Mouse (Mus musculus): Measurements from ENCODE around the gene Fam213a. TPM values are rescaled to one million over a fixed set of nuclear protein-coding genes. Genes with fewer than 3 reads are reported as not detected.
A peak's percentile ranks its signal among the peaks of the same experiment; 100 is the strongest.

The Fam213a gene
- polyA plus RNA-seq, 1 experiment from 2014 or later = 59.2 TPM

DNA sequence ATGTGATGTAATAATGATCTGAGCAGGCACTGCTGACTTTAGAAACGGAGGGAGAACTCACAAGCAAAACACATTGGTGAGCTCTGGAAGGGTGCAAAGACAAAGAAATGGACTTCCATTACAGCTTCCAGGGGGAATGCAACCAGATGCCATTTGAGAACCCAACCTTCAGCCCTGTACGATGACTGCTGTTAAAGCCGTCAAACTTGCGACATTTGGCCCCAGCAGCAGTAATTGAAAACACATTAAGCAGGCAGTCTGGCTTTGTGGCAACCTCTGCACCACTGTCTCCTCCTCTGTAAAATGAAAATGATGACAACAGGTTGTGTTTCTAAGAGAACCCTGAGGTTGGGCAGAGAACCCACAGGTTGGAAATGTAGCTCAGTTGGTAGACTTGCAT lies 12.8 kb downstream of the Fam213a start:
- Histone ChIP-seq H3K36me3 (peaks cover 31% of the 10 kb centered on the region), H3K9ac (no peak overlapping the region), H3K27me3 (replicated peaks) (no peaks in the 10 kb centered on the region), H3K9me3 (no peaks in the 10 kb centered on the region), H3K4me3 (no peak overlapping the region), H3K4me1 (peaks cover 12% of the 10 kb centered on the region), H3K27ac (no peak overlapping the region), H3K4me2 (replicated peaks) (no peak overlapping the region)
- no peak for ATAC-seq (ENCODE audit: low FRiP score, low read depth)
- WGBS = 75% methylated on average over 4 of the region's 4 CpGs

GRCm38 (mm10) chr14:40999904-41000645 lies 13.5 kb downstream of the Fam213a start:
- H3K4me1 ChIP-seq = peaks cover 12% of the 10 kb centered on the region
- no peak overlapping the region for H3K27ac ChIP-seq
- peaks cover 31% of the 10 kb centered on the region for H3K36me3 ChIP-seq
- H3K4me3 ChIP-seq = no peak overlapping the region
- H3K9me3 ChIP-seq = no peaks in the 10 kb centered on the region
- no peak overlapping the region for H3K4me2 ChIP-seq (replicated peaks)
- 79% methylated on average over 7 of the region's 7 CpGs for WGBS
- no peak overlapping the region for H3K9ac ChIP-seq
- H3K27me3 ChIP-seq (replicated peaks) = no peaks in the 10 kb centered on the region
- no peak for ATAC-seq (ENCODE audit: low FRiP score, low read depth)

DNA sequence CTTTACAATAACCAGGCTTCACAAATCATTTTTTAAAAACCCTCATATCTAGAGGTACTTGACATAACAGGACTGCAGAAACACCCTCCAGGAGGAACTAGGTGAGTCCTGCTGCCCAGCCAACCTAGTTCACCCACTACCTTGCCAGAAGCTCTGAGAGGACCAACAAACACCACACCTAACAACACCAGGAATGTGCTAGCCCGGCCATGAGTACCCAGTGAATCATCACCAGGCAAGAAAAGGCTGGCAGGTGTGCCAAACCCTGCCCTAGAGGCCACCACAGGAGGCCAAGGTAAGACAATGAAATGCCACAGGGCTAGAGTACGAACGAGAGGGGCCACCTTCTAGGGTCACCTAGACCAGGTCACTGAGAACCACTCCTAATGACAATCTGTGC lies 17.4 kb downstream of the Fam213a start:
- Histone ChIP-seq H3K27me3 (replicated peaks) (no peaks in the 10 kb centered on the region), H3K27ac (no peak overlapping the region), H3K9ac (no peak overlapping the region), H3K4me1 (no peaks in the 10 kb centered on the region), H3K36me3 (peaks cover 24% of the 10 kb centered on the region), H3K9me3 (no peaks in the 10 kb centered on the region), H3K4me3 (no peak overlapping the region), H3K4me2 (replicated peaks) (no peak overlapping the region)
- no peak for ATAC-seq (ENCODE audit: low FRiP score, low read depth)
- 81% methylated on average over 3 of the region's 3 CpGs for WGBS

DNA sequence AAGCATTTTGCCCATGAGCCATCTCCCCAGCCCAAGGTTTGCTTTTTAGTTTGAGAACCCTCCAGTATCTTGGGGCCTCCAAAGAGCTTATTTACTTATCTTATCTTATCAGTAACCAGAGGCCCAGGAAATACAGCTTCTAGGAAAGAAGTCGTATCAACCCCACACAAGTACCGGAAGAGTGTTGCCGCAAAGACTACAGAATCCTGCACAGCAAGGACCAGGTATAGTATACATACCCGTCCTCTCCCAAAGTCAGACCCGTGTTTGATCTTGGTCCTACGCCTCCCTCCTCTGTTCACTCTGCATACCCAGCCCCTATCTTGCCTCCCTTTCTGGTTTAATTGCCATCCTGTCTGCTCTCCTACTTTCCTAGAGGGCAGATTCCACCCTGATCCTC lies 21.1 kb downstream of the Fam213a start:
- H3K9ac ChIP-seq = no peak overlapping the region
- no peak overlapping the region for H3K4me2 ChIP-seq (replicated peaks)
- no peaks in the 10 kb centered on the region for H3K4me1 ChIP-seq
- no peaks in the 10 kb centered on the region for H3K9me3 ChIP-seq
- 94% methylated on average over 6 of the region's 6 CpGs for WGBS
- H3K27me3 ChIP-seq (replicated peaks) = no peaks in the 10 kb centered on the region
- ATAC-seq (ENCODE audit: low FRiP score, low read depth) = no peak
- H3K4me3 ChIP-seq = no peak overlapping the region
- peaks cover 7% of the 10 kb centered on the region for H3K36me3 ChIP-seq
- H3K27ac ChIP-seq = no peak overlapping the region

DNA sequence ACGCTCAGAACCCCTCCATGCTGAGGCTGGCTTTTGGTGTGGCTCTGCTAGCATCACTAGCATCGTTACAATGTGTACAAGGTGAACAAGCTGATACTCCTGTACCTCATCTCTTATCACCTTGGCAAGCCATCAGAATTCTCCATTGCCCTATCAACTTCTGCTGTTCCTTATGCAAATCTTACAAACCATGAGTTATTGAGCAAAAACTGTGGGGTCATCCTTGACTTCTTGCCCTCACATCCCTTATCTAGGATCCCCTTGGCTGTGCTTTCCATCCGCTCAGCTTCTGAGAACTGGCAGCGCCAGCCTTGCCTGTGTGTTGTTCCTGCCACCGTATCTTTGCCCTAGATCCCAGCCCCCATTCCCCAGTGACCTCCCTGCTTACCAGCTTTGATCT lies 24.8 kb downstream of the Fam213a start:
- WGBS = 93% methylated on average over 5 of the region's 5 CpGs
- Histone ChIP-seq H3K4me3 (no peak overlapping the region), H3K4me1 (no peaks in the 10 kb centered on the region), H3K9ac (no peak overlapping the region), H3K27ac (no peak overlapping the region), H3K9me3 (no peaks in the 10 kb centered on the region), H3K4me2 (replicated peaks) (no peak overlapping the region), H3K27me3 (replicated peaks) (no peaks in the 10 kb centered on the region), H3K36me3 (no peaks in the 10 kb centered on the region)
- no peak for ATAC-seq (ENCODE audit: low FRiP score, low read depth)

- no peak overlapping the region for H3K4me3 ChIP-seq
- H3K27me3 ChIP-seq (replicated peaks) = no peaks in the 10 kb centered on the region
- 83% methylated on average over 2 of the region's 2 CpGs for WGBS
- no peak overlapping the region for H3K4me2 ChIP-seq (replicated peaks)
- H3K9ac ChIP-seq = no peak overlapping the region
- H3K36me3 ChIP-seq = no peaks in the 10 kb centered on the region
- no peaks in the 10 kb centered on the region for H3K4me1 ChIP-seq
- no peak overlapping the region for H3K27ac ChIP-seq
- H3K9me3 ChIP-seq = no peaks in the 10 kb centered on the region
- no peak for ATAC-seq (ENCODE audit: low FRiP score, low read depth)
Measured at GRCm38 (mm10) chr14:40987184-40987583, 26.4 kb downstream of the Fam213a start.

DNA sequence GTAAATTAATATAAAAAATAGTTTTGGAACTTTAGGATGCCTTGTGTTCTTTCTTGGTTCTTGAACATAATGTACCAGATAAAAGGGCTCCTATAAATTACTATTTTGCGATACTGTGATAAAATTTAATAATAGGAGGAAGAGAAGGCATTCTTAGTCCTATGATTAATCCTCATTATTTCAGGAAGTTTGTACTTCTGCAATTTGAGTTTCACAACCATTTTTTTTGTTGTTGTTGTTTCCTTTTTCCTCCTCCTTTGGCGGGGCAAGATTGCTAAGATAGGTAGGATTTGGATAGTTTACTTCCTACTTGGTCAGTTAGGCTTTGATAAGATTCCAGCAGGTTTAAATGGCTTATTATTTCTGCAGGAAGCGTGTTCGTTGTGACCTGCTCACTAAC lies 28.0 kb downstream of the Fam213a start:
- Histone ChIP-seq H3K9ac (no peak overlapping the region), H3K27me3 (replicated peaks) (no peaks in the 10 kb centered on the region), H3K36me3 (no peaks in the 10 kb centered on the region), H3K4me3 (no peak overlapping the region), H3K9me3 (no peaks in the 10 kb centered on the region), H3K4me1 (no peaks in the 10 kb centered on the region), H3K4me2 (replicated peaks) (no peak overlapping the region), H3K27ac (no peak overlapping the region)
- ATAC-seq (ENCODE audit: low FRiP score, low read depth) = no peak
- WGBS = 90% methylated on average over 4 of the region's 4 CpGs

DNA sequence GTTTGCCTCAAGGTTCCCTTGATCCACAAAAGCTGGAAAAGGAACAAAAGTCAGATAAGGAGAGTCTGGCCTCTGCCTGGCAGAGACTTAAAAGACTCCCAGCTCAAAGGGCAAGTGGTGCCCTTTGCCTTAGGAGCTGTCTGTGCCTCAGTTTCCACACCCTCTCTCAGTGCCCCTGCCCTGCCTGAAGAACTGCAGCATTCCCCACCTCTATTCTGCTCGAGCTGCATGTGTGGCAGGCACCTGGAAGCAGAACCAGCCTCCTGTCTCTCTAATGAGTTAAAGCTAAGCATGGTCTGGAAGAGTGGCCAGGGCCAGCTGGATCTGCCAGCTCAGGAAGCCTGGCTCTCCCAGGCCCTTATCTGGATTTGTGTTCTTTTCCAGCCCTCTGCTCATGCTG lies 33.9 kb downstream of the Fam213a start:
- Histone ChIP-seq H3K9me3 (no peaks in the 10 kb centered on the region), H3K4me2 (replicated peaks) (no peak overlapping the region), H3K4me1 (no peaks in the 10 kb centered on the region), H3K4me3 (no peak overlapping the region), H3K27me3 (replicated peaks) (no peaks in the 10 kb centered on the region), H3K27ac (no peak overlapping the region), H3K9ac (no peak overlapping the region), H3K36me3 (no peaks in the 10 kb centered on the region)
- no peak for ATAC-seq (ENCODE audit: low FRiP score, low read depth)
- WGBS = 82% methylated on average over 1 of the region's 1 CpGs

GRCm38 (mm10) chr14:40979002-40979401 lies 34.6 kb downstream of the Fam213a start:
- Histone ChIP-seq H3K4me1 (no peaks in the 10 kb centered on the region), H3K9ac (no peak overlapping the region), H3K27me3 (replicated peaks) (no peaks in the 10 kb centered on the region), H3K4me2 (replicated peaks) (no peak overlapping the region), H3K9me3 (no peaks in the 10 kb centered on the region), H3K27ac (no peak overlapping the region), H3K4me3 (no peak overlapping the region), H3K36me3 (no peaks in the 10 kb centered on the region)
- WGBS = 55% methylated on average over 4 of the region's 4 CpGs
- peak; percentile 63 for ATAC-seq (ENCODE audit: low FRiP score, low read depth)

DNA sequence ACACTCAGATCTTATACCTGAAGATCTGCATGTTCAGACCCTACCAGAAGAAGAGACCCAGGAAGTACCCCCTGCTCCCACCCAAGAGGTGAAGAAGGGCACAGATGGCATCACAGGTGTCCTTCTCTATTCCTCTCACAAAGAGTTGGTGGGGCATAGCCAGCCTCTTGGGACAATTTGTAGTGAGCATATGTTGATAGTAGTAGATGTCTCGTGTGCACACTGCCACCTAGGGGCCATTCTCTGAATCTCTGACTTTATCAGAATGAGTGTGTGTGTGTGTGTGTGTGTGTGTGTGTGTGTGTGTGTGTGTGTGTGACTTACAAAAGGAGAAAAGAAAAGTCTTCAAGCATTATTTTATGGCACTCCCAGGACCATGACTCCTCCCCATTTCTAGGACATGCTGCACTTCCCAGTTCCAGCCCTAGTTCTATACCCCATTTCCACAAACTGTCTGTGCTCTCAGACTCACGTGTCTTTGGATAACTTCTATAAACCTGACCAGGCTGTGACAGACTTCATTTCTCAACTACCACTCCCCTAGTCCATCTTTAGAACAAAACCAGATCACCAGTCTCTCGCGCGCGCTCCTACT lies 38.4 kb downstream of the Fam213a start:
- Histone ChIP-seq H3K4me2 (replicated peaks) (no peak overlapping the region), H3K4me3 (no peak overlapping the region), H3K9ac (no peak overlapping the region), H3K4me1 (no peaks in the 10 kb centered on the region), H3K27me3 (replicated peaks) (no peaks in the 10 kb centered on the region), H3K36me3 (no peaks in the 10 kb centered on the region), H3K27ac (no peak overlapping the region), H3K9me3 (no peaks in the 10 kb centered on the region)
- WGBS = 77% methylated on average over 6 of the region's 6 CpGs
- peak; percentile 76 for ATAC-seq (ENCODE audit: low FRiP score, low read depth)

DNA sequence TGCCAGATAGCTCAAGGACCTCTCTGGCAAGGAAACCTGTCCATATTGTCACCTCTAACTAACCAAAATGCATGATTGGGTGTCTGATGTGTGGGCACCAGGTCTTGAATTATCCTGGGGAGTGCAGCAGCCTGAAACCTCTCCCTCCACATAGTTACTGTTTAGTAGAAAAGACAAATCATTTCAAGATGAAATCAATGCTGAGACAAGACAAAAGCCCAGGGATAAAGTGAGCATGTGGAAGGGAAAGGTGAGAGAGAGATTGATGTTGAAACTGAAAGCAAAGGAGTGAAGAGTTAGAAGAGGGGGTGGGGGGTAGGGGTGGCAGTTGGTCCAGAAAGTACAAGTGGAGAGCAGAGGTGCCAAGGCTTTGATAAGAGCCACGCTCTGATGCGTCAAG lies 45.5 kb downstream of the Fam213a start:
- no peak overlapping the region for H3K4me3 ChIP-seq
- H3K4me2 ChIP-seq (replicated peaks) = peak overlapping the region; percentile 92
- H3K4me1 ChIP-seq = peaks cover 21% of the 10 kb centered on the region
- no peaks in the 10 kb centered on the region for H3K27me3 ChIP-seq (replicated peaks)
- no peaks in the 10 kb centered on the region for H3K9me3 ChIP-seq
- H3K9ac ChIP-seq = no peak overlapping the region
- ATAC-seq (ENCODE audit: low FRiP score, low read depth) = no peak
- H3K27ac ChIP-seq = no peak overlapping the region
- no peaks in the 10 kb centered on the region for H3K36me3 ChIP-seq
- WGBS = 82% methylated on average over 2 of the region's 2 CpGs

GRCm38 (mm10) chr14:40967598-40967900 lies 46.0 kb downstream of the Fam213a start:
- peak overlapping the region; percentile 53; the same call in 1 of the 2 replicates for H3K27ac ChIP-seq
- no peaks in the 10 kb centered on the region for H3K9me3 ChIP-seq
- no peaks in the 10 kb centered on the region for H3K36me3 ChIP-seq
- WGBS = 2% methylated on average over 6 of the region's 6 CpGs
- H3K4me2 ChIP-seq (replicated peaks) = peak overlapping the region; percentile 92
- no peaks in the 10 kb centered on the region for H3K27me3 ChIP-seq (replicated peaks)
- H3K9ac ChIP-seq = peak overlapping the region; percentile 65
- H3K4me1 ChIP-seq = peaks cover 26% of the 10 kb centered on the region
- peak overlapping the region; percentile 87 for H3K4me3 ChIP-seq
- ATAC-seq (ENCODE audit: low FRiP score, low read depth) = peak; percentile 10

Data from neural tube, embryonic 12.5 days (tissue).